Mouse (Mus musculus) hindbrain, postnatal 0 days (tissue): ENCODE data around the gene Ooep. TPM values are rescaled to one million over a fixed set of nuclear protein-coding genes. Genes with fewer than 3 reads are reported as not detected.

ENCODE experiments used
- ATAC-seq: fragments of 200-750 bp; cut with Nextera tagmentation; 2 replicates; pipeline ENCODE4 v1.8.0; 2017; ENCODE audit warnings: mild to moderate bottlenecking, moderate TSS enrichment, moderate library complexity
- DNase-seq: peaks from one replicate; pipeline ENCODE4 v3.0.0-alpha.2; 2015; ENCODE audit warnings: low spot score
- H3K27ac ChIP-seq: fragments of 300-500 bp; sonication (generic); 2 replicates; pipeline ENCODE4 v1.5.1; 2014; ENCODE audit warnings: mild to moderate bottlenecking
- H3K27me3 ChIP-seq: fragments of 300-500 bp; sonication (generic); 2 replicates; pipeline ENCODE4 v1.6.1; 2014; ENCODE audit warnings: low read length, mixed read lengths; ENCODE audit not compliant: insufficient read depth
- H3K36me3 ChIP-seq: fragments of 300-500 bp; sonication (generic); 2 replicates; pipeline ENCODE4 v1.6.1; 2014; ENCODE audit warnings: low read length, mixed read lengths; ENCODE audit not compliant: insufficient read depth
- H3K4me1 ChIP-seq: fragments of 300-500 bp; sonication (generic); 2 replicates; pipeline ENCODE4 v1.6.1; 2014; ENCODE audit warnings: antibody characterized with exemption, low read length, mixed read lengths; ENCODE audit not compliant: insufficient read depth
- H3K4me2 ChIP-seq: fragments of 300-500 bp; sonication (generic); 2 replicates; pipeline ENCODE4 v1.6.1; 2014; ENCODE audit warnings: low read depth, mild to moderate bottlenecking, low read length, moderate library complexity, mixed read lengths
- H3K4me3 ChIP-seq: fragments of 300-500 bp; sonication (generic); 2 replicates; pipeline ENCODE4 v1.5.1; 2014; ENCODE audit warnings: low read length
- H3K9ac ChIP-seq: fragments of 300-500 bp; sonication (generic); replicated peaks from 2 replicates; pipeline ENCODE4 v1.6.1; 2014; ENCODE audit warnings: mild to moderate bottlenecking, low read length, moderate library complexity, mixed read lengths
- H3K9me3 ChIP-seq: fragments of 300-500 bp; sonication (generic); 2 replicates; pipeline ENCODE4 v1.6.1; 2016; ENCODE audit warnings: low read length, mixed read lengths
- CTCF ChIP-seq: IDR thresholded peaks from 2 replicates; pipeline ENCODE4 v1.5.1; 2016; ENCODE audit warnings: antibody characterized with exemption, control low read depth, low read depth
- WGBS: fragments of 180-500 bp; shearing (Covaris S2); extraction: QIAGEN DNeasy Blood & Tissue Kit; methylation state at CpG from one replicate; pipeline ENCODE4 v1.1.7; 2014; 5-methylcytosine and 5-hydroxymethylcytosine counted together
- polyA plus RNA-seq: library from polyadenylated mRNA; unstranded; fragments of >200 nt; fragmentation: Nextera tagmentation; extraction: Ambion mirVana; gene quantifications from 2 replicates; pipeline ENCODE4 v1.2.1, GENCODE M21; 2015
- total RNA-seq: library from RNA; depleted of rRNA; stranded (reverse); fragments of >200 nt; gene quantifications from 2 replicates; pipeline ENCODE4 v1.2.3, GENCODE M21; 2014; rRNA removed

Ooep gene
- total RNA-seq (1.7 and 2.9 TPM in 2 replicates), polyA plus RNA-seq (4.5 and 4.7 TPM in 2 replicates)

DNA sequence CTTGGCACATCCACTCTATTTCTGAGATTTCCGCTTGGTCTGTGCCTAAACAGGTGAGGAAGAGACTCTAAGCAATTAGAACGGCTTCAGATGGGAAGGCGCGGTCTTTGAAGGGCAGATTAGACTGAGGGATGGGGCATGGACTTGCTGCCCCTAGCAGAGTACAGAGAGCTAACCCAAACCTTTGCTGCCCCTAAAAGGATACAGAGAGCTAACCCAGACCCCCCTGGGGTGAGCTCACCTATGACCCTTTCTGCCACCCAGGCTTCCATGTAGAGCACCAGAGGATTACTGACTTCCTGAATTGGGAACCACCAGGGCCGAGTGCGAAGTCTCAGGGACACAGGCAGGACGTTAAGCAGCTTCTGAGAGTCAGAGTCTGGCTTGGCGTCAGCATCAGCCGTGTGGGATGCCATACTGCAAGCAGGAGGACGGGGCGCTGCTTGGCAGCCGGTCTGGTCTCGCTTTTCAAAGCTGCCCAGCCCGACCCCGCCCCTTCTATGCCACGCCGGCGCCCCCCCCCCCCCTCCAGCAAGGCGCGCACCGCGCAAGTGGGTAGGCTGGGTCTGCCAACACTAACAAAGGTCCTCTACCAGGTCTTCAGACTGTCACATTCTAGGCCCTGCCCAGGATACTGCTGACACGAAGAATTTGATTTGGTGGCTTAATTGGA, at the start of gene Ooep:
Ooep (minus strand) TSS at position 613 of the 673 bp plus-strand sequence.
- peak within 1 kb of the TSS; percentile 26 for H3K4me3 ChIP-seq
- H3K27ac ChIP-seq, result peak within 1 kb of the TSS; percentile 54; the same call in 1 of the 2 replicates
- H3K9ac ChIP-seq, result peak within 1 kb of the TSS; percentile 53
- TF ChIP-seq CTCF, result peak; percentile 50
- no peaks in the 10 kb centered on the region for H3K4me1 ChIP-seq
- ATAC-seq (peak; percentile 95), DNase-seq (peak; percentile 84)
- H3K27me3 ChIP-seq, result no peaks in the 10 kb centered on the region
- H3K9me3 ChIP-seq, result no peaks in the 10 kb centered on the region
- H3K36me3 ChIP-seq, result no peaks in the 10 kb centered on the region
- H3K4me2 ChIP-seq, result peak within 1 kb of the TSS; percentile 65
- 1% methylated on average over 23 of the region's 23 CpGs for WGBS

DNA sequence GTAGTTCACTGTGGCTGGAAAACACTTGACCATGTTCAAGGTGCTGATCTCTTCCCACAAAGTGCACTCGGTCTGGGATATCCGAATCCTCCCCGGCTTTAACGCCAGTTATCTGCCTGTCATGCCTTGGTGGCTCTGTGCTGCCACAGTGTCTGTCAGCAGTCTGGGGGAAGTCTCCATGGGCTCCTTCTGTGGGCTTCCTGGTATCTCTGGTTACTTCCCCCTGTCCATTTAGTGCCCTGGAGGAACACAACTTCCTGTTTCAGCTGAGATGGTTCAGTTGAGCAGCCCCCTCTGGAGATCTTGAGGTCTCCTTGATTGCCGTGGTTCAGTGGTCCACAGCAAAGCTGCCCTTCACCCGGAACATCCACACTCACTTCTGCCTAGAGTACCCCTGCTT, 49.7 kb upstream of the Ooep start:
- no peak for TF ChIP-seq CTCF
- DNase-seq, result no peak
- Histone ChIP-seq H3K4me2 (peak overlapping the region; percentile 57), H3K36me3 (no peaks in the 10 kb centered on the region), H3K4me3 (no peak overlapping the region), H3K4me1 (no peaks in the 10 kb centered on the region), H3K27me3 (no peaks in the 10 kb centered on the region), H3K9me3 (no peaks in the 10 kb centered on the region), H3K9ac (no peak overlapping the region), H3K27ac (no peak overlapping the region)
- WGBS, result 83% methylated on average over 6 of the region's 6 CpGs
- ATAC-seq, result no peak

DNA sequence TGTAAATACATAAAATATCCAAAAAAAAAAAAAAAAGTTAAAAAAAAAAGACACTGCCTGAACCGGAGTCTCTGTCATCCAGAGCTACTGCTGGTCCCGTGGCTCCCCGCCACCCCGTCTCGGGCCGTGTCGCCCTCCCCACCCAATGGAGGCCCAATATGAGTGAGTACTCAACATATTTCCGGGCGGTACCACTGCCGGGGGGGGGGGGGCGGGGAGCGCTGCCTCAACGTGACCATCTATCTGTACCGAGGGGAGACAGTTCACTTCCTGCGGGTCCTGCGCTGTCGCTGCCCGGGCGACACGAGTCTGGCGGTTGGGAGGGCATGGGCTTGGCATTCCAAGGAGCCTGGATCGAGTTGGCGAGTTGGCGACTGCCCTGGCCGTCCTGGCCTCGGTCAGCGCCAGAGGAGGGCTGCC, 48.8 kb upstream of the Ooep start:
- Histone ChIP-seq H3K36me3 (no peaks in the 10 kb centered on the region), H3K9me3 (no peaks in the 10 kb centered on the region), H3K27me3 (no peaks in the 10 kb centered on the region), H3K4me1 (no peaks in the 10 kb centered on the region), H3K27ac (no peak overlapping the region), H3K4me2 (peak overlapping the region; percentile 57), H3K4me3 (peak overlapping the region; percentile 30), H3K9ac (peak overlapping the region; percentile 33; the same call in 1 of the 2 replicates)
- DNase-seq, result peak; percentile 20
- peak; percentile 45; the same call in 1 of the 2 replicates for ATAC-seq
- no peak for TF ChIP-seq CTCF
- WGBS, result 28% methylated on average over 26 of the region's 27 CpGs

DNA sequence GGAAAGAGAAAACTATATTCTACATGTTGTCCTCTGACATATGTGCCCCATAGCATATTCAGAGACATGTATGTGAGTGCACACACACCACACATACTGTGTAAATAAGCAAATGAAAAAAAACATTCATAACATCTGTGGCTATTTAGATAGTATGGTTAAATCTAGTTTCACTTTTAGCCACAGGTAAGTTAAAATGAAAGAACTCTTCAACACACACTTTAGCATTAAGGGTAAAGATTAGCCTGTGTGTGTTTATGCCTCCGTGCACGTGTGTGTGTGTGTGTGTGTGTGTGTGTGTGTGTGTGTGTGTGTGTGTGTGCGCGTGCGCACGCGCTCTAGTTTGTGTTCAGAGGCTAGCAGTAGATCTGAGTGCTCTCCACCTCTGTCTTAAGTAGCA, 23.1 kb upstream of the Ooep start:
- Histone ChIP-seq H3K36me3 (no peaks in the 10 kb centered on the region), H3K4me1 (no peaks in the 10 kb centered on the region), H3K27me3 (peaks cover 8% of the 10 kb centered on the region; the same call in 1 of the 2 replicates), H3K27ac (no peak overlapping the region), H3K9ac (no peak overlapping the region), H3K9me3 (no peaks in the 10 kb centered on the region), H3K4me2 (no peak overlapping the region), H3K4me3 (no peak overlapping the region)
- 94% methylated on average over 7 of the region's 7 CpGs for WGBS
- ATAC-seq, result no peak
- DNase-seq, result no peak
- TF ChIP-seq CTCF, result no peak

DNA sequence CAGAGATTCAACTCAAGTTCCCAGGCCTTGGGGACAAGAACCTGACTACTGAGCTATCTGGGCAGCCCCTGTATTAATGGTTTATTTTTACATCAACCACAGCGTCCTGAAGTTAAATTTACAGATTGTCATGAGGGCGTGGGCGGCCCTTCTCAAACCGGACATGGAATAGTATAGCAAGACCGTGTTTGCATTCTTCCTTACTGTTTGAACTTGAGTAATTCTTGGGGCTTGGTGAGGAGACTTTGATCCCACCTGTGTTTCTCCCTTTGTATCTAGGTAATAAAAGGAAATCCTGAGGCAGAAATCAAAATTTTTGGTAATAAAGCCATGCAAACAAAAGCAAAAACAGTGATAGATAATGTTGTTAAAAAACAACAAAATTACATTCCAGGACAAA, 22.0 kb upstream of the Ooep start:
- no peaks in the 10 kb centered on the region for H3K9me3 ChIP-seq
- 87% methylated on average over 5 of the region's 5 CpGs for WGBS
- no peak overlapping the region for H3K27ac ChIP-seq
- H3K27me3 ChIP-seq, result peaks cover 14% of the 10 kb centered on the region; the same call in 1 of the 2 replicates
- no peak overlapping the region for H3K4me2 ChIP-seq
- H3K4me3 ChIP-seq, result no peak overlapping the region
- H3K4me1 ChIP-seq, result no peaks in the 10 kb centered on the region
- ATAC-seq, result no peak
- H3K36me3 ChIP-seq, result no peaks in the 10 kb centered on the region
- no peak overlapping the region for H3K9ac ChIP-seq
- DNase-seq, result no peak
- no peak for TF ChIP-seq CTCF

DNA sequence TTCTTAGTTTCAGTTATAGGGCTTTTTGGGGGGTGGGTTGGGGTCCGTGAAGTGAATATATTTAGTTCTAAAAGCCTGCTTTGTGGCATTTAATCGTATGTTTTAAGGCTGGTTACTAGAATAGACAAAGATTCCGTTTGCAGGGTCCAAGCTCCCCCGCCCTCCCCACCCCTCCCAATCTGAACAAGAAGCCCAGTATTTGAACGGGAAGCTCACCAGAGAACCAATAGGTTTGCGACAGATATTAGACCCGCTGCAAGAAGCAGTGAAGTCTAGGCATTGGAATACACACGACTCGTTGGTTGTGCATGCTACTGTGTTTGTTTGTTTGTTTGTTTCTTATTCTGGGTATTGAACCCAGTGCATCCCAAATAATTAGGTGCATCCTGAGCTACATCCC, 18.0 kb upstream of the Ooep start:
- Histone ChIP-seq H3K4me2 (peak overlapping the region; percentile 47; the same call in 1 of the 2 replicates), H3K9me3 (no peaks in the 10 kb centered on the region), H3K4me1 (no peaks in the 10 kb centered on the region), H3K27me3 (peaks cover 33% of the 10 kb centered on the region), H3K4me3 (peak overlapping the region; percentile 46; the same call in 1 of the 2 replicates), H3K27ac (no peak overlapping the region), H3K36me3 (no peaks in the 10 kb centered on the region), H3K9ac (no peak overlapping the region)
- 64% methylated on average over 9 of the region's 9 CpGs for WGBS
- ATAC-seq (no peak), DNase-seq (no peak)
- TF ChIP-seq CTCF, result no peak

DNA sequence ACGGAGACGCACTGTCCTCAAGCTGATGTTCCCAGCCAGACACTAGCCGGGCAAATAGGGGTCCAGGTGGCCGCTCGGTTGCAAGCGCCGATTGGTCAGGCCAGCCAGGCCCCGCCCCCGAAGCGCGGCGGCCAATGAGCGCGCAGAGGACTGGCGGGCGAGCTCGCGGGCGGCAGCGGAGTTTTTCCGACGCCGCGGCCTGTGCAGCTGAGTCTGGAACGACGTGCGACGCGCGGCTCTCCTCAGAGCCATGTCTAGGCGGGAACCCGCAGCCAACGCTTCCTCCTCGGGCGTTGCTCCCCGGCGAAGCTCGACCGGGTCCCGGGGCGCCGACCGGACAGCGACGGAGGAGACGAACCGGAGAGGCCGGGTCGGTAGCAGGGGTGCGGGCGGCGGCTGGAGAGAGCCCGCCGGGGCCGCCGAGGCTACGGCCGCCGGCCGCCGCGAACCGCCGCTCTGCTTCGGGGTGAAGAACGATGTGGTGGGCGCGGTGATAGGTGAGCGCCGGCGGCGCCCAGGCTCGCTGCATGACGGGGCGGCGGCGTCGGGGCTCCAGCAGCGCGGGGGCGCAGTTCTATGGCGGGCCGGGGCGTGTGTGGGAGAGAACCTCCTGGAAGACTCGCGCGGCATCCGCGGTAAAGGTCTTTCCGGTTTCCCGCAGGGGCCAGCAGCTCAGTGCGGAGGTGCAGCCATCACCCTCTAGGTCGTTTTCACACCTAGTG, 17.3 kb upstream of the Ooep start, which contains the start of gene Ddx43:
Ddx43 (plus strand) TSS at position 148 of the 722 bp plus-strand sequence.
- Histone ChIP-seq H3K27ac (no peak within 1 kb of the TSS), H3K36me3 (no peaks in the 10 kb centered on the region), H3K9me3 (no peaks in the 10 kb centered on the region), H3K4me2 (peak within 1 kb of the TSS; percentile 47), H3K4me3 (peak within 1 kb of the TSS; percentile 46), H3K4me1 (no peaks in the 10 kb centered on the region), H3K27me3 (peaks cover 33% of the 10 kb centered on the region), H3K9ac (peak within 1 kb of the TSS; percentile 40; the same call in 1 of the 2 replicates)
- peak; percentile 94 for ATAC-seq
- TF ChIP-seq CTCF, result no peak
- WGBS, result 4% methylated on average over 93 of the region's 93 CpGs
- DNase-seq, result peak; percentile 83
